Mouse (Mus musculus) frontal cortex, postnatal 10 days (tissue): ENCODE results near the gene Tmem238l.

ENCODE experiments used
- DNase-seq, 2 experiments: peaks; one replicate each; pipeline ENCODE4 v3.0.0; 2022; ENCODE audit warnings: low spot score in 2 of 2, mixed read lengths in 1 of 2

The Tmem238l gene

GRCm38 (mm10) chr11:66975606-66976330, 19.3 kb downstream of the Tmem238l start:
- no peak for DNase-seq

GRCm38 (mm10) chr11:66981336-66982115, 25.1 kb downstream of the Tmem238l start:
- no peak for DNase-seq

GRCm38 (mm10) chr11:66982794-66983193, 26.4 kb downstream of the Tmem238l start:
- DNase-seq = no peak

GRCm38 (mm10) chr11:66983422-66984164, 27.2 kb downstream of the Tmem238l start:
- no peak for DNase-seq

- peak; percentile 26 to 71 for DNase-seq
Observed at GRCm38 (mm10) chr11:66984165-66985135, 28.0 kb downstream of the Tmem238l start.

GRCm38 (mm10) chr11:66985136-66985702, 28.8 kb downstream of the Tmem238l start:
- no peak for DNase-seq

- no peak for DNase-seq
Observed at GRCm38 (mm10) chr11:66992150-66992549, 35.7 kb downstream of the Tmem238l start.

- DNase-seq = no peak
Observed at GRCm38 (mm10) chr11:66993674-66994073, 37.2 kb downstream of the Tmem238l start.

GRCm38 (mm10) chr11:66996446-66996845, 40.0 kb downstream of the Tmem238l start:
- DNase-seq = no peak

- DNase-seq = peak in 1 of 2 experiments; percentile 28
Observed at GRCm38 (mm10) chr11:66998467-66999403, 42.3 kb downstream of the Tmem238l start.

- no peak for DNase-seq
Observed at GRCm38 (mm10) chr11:67000671-67001070, 44.2 kb downstream of the Tmem238l start.

GRCm38 (mm10) chr11:67001717-67002116, 45.3 kb downstream of the Tmem238l start:
- DNase-seq = no peak

GRCm38 (mm10) chr11:67002911-67003310, 46.5 kb downstream of the Tmem238l start:
- no peak for DNase-seq

GRCm38 (mm10) chr11:67007961-67008360, 51.5 kb downstream of the Tmem238l start:
- no peak for DNase-seq

- DNase-seq = no peak
Observed at GRCm38 (mm10) chr11:67008528-67008927, 52.1 kb downstream of the Tmem238l start.

- no peak for DNase-seq
Observed at GRCm38 (mm10) chr11:67010430-67010829, 54.0 kb downstream of the Tmem238l start.

GRCm38 (mm10) chr11:67011635-67012034, 55.2 kb downstream of the Tmem238l start:
- no peak for DNase-seq
